Mouse (Mus musculus): ENCODE measurements around the gene Ufsp1.

GRCm38 (mm10) chr5:137303609-137304008 lies 9.2 kb downstream of the Ufsp1 start:
- TF ChIP-seq CTCF (IDR thresholded peaks at IDR 0.05; ENCODE audit: borderline replicate concordance, insufficient read depth, low read length), result no peak
- TF ChIP-seq POLR2A (IDR thresholded peaks at IDR 0.05; ENCODE audit: low read depth, low read length), result no peak

Measured in embryonic fibroblast, embryonic 13.5 days (primary cell).